Mouse (Mus musculus): Measurements from ENCODE around the gene Ampd3. TPM values are rescaled to one million over a fixed set of nuclear protein-coding genes. Genes with fewer than 3 reads are reported as not detected.

Ampd3 gene
- polyA plus RNA-seq, 1 experiment from 2014 or later, result 3.6 TPM

GRCm38 (mm10) chr7:110853611-110854010, 85.6 kb downstream of the Ampd3 start:
- ATAC-seq (no peak), DNase-seq (ENCODE audit: low spot score) (no peak)
- H3K9me3 ChIP-seq (replicated peaks; ENCODE audit: control insufficient read depth, low read length), result no peaks in the 10 kb centered on the region
- no peak overlapping the region for H3K4me3 ChIP-seq (ENCODE audit: low read depth, low read length)
- no peak overlapping the region for H3K27ac ChIP-seq (ENCODE audit: low read depth, low read length)
- H3K4me2 ChIP-seq (ENCODE audit: low read length), result no peak overlapping the region
- H3K36me3 ChIP-seq (ENCODE audit: control insufficient read depth, insufficient read depth, low read length), result no peaks in the 10 kb centered on the region
- no peak overlapping the region for H3K9ac ChIP-seq (ENCODE audit: low read length)
- no peaks in the 10 kb centered on the region for H3K27me3 ChIP-seq (replicated peaks; ENCODE audit: control insufficient read depth, insufficient read depth, low read length)
- no peaks in the 10 kb centered on the region for H3K4me1 ChIP-seq (ENCODE audit: control insufficient read depth, insufficient read depth, low read length)
- 72% methylated on average over 10 of the region's 10 CpGs for WGBS

- 68% methylated on average over 3 of the region's 3 CpGs for WGBS
- Histone ChIP-seq H3K9ac (ENCODE audit: low read length) (no peak overlapping the region), H3K4me2 (ENCODE audit: low read length) (no peak overlapping the region), H3K4me3 (ENCODE audit: low read depth, low read length) (no peak overlapping the region), H3K4me1 (ENCODE audit: control insufficient read depth, insufficient read depth, low read length) (no peaks in the 10 kb centered on the region), H3K27ac (ENCODE audit: low read depth, low read length) (no peak overlapping the region), H3K36me3 (ENCODE audit: control insufficient read depth, insufficient read depth, low read length) (no peaks in the 10 kb centered on the region), H3K9me3 (replicated peaks; ENCODE audit: control insufficient read depth, low read length) (no peaks in the 10 kb centered on the region), H3K27me3 (replicated peaks; ENCODE audit: control insufficient read depth, insufficient read depth, low read length) (no peaks in the 10 kb centered on the region)
- ATAC-seq (no peak), DNase-seq (ENCODE audit: low spot score) (no peak)
Observed at GRCm38 (mm10) chr7:110854519-110854918, 86.5 kb downstream of the Ampd3 start.

- Histone ChIP-seq H3K36me3 (ENCODE audit: control insufficient read depth, insufficient read depth, low read length) (no peaks in the 10 kb centered on the region), H3K4me2 (ENCODE audit: low read length) (no peak overlapping the region), H3K27ac (ENCODE audit: low read depth, low read length) (no peak overlapping the region), H3K9ac (ENCODE audit: low read length) (no peak overlapping the region), H3K4me3 (ENCODE audit: low read depth, low read length) (no peak overlapping the region), H3K27me3 (replicated peaks; ENCODE audit: control insufficient read depth, insufficient read depth, low read length) (no peaks in the 10 kb centered on the region), H3K9me3 (replicated peaks; ENCODE audit: control insufficient read depth, low read length) (no peaks in the 10 kb centered on the region), H3K4me1 (ENCODE audit: control insufficient read depth, insufficient read depth, low read length) (no peaks in the 10 kb centered on the region)
- 77% methylated on average over 8 of the region's 8 CpGs for WGBS
- peak; percentile 64 for DNase-seq (ENCODE audit: low spot score)
- ATAC-seq, result no peak
Observed at GRCm38 (mm10) chr7:110854927-110855546, 87.0 kb downstream of the Ampd3 start.

- no peak overlapping the region for H3K9ac ChIP-seq (ENCODE audit: low read length)
- DNase-seq (ENCODE audit: low spot score) (no peak), ATAC-seq (no peak)
- no peaks in the 10 kb centered on the region for H3K36me3 ChIP-seq (ENCODE audit: control insufficient read depth, insufficient read depth, low read length)
- H3K27ac ChIP-seq (ENCODE audit: low read depth, low read length), result no peak overlapping the region
- H3K9me3 ChIP-seq (replicated peaks; ENCODE audit: control insufficient read depth, low read length), result no peaks in the 10 kb centered on the region
- H3K27me3 ChIP-seq (replicated peaks; ENCODE audit: control insufficient read depth, insufficient read depth, low read length), result no peaks in the 10 kb centered on the region
- whole genome bisulfite sequencing, result 100% methylated on average over 1 of the region's 1 CpGs
- no peak overlapping the region for H3K4me2 ChIP-seq (ENCODE audit: low read length)
- H3K4me1 ChIP-seq (ENCODE audit: control insufficient read depth, insufficient read depth, low read length), result no peaks in the 10 kb centered on the region
- no peak overlapping the region for H3K4me3 ChIP-seq (ENCODE audit: low read depth, low read length)
Observed at GRCm38 (mm10) chr7:110855604-110856003, 87.6 kb downstream of the Ampd3 start.

GRCm38 (mm10) chr7:110860129-110860528, 92.1 kb downstream of the Ampd3 start:
- no peak overlapping the region for H3K27ac ChIP-seq (ENCODE audit: low read depth, low read length)
- no peaks in the 10 kb centered on the region for H3K36me3 ChIP-seq (ENCODE audit: control insufficient read depth, insufficient read depth, low read length)
- H3K4me1 ChIP-seq (ENCODE audit: control insufficient read depth, insufficient read depth, low read length), result no peaks in the 10 kb centered on the region
- H3K4me2 ChIP-seq (ENCODE audit: low read length), result no peak overlapping the region
- no peak overlapping the region for H3K4me3 ChIP-seq (ENCODE audit: low read depth, low read length)
- H3K9me3 ChIP-seq (replicated peaks; ENCODE audit: control insufficient read depth, low read length), result no peaks in the 10 kb centered on the region
- ATAC-seq (no peak), DNase-seq (ENCODE audit: low spot score) (no peak)
- no peak overlapping the region for H3K9ac ChIP-seq (ENCODE audit: low read length)
- H3K27me3 ChIP-seq (replicated peaks; ENCODE audit: control insufficient read depth, insufficient read depth, low read length), result no peaks in the 10 kb centered on the region
- WGBS, result 86% methylated on average over 5 of the region's 5 CpGs

Small RNA genes lying within 50 kb of the gene (microRNA-seq; reads per million reads assigned to microRNA genes)
- not detected for gene Gm47282

Other genes with a start within 250 kb of the Ampd3 start
- 44.0 and 60.8 TPM in 2 replicates for gene Sbf2, start 153.3 kb upstream of the Ampd3 start, polyA plus RNA-seq (2014; fragmentation: Nextera tagmentation; extraction: Ambion mirVana)
- gene Adm, start 140.5 kb upstream of the Ampd3 start, polyA plus RNA-seq (2014; fragmentation: Nextera tagmentation; extraction: Ambion mirVana), result 1.6 and 1.8 TPM in 2 replicates
- 36.8 and 38.0 TPM in 2 replicates for gene Rnf141, start 76.3 kb downstream of the Ampd3 start, polyA plus RNA-seq (2014; fragmentation: Nextera tagmentation; extraction: Ambion mirVana)
- 5.7 and 6.7 TPM in 2 replicates for gene Lyve1, start 95.0 kb downstream of the Ampd3 start, polyA plus RNA-seq (2014; fragmentation: Nextera tagmentation; extraction: Ambion mirVana)
- 0.58 and 1.3 TPM in 2 replicates for gene Mrvi1, start 214.3 kb downstream of the Ampd3 start, polyA plus RNA-seq (2014; fragmentation: Nextera tagmentation; extraction: Ambion mirVana)